Mouse (Mus musculus) G1E (cell line): ENCODE data around the gene Nudt15.

Experiments
- CTCF ChIP-seq: IDR thresholded peaks from 2 replicates; pipeline ENCODE4 v1.5.1; 2012; ENCODE audit warnings: low read depth, low read length, inconsistent platforms, mixed read lengths
- GATA1 ChIP-seq: IDR thresholded peaks from 2 replicates; pipeline ENCODE4 v1.6.1; 2012; ENCODE audit warnings: borderline replicate concordance, low read length, inconsistent platforms, mixed read lengths
- POLR2AphosphoS5 ChIP-seq: IDR thresholded peaks from 2 replicates; pipeline ENCODE4 v1.6.1; 2012; ENCODE audit warnings: low read depth, low read length, inconsistent platforms; ENCODE audit not compliant: insufficient replicate concordance
- TAL1 ChIP-seq: conservative IDR thresholded peaks from 2 replicates; pipeline ENCODE4 v1.6.1; 2012; ENCODE audit warnings: low read depth, low read length, inconsistent platforms, mixed read lengths

GRCm38 (mm10) chr14:73552341-73553121 is 4.5 kb upstream of the Nudt15 start:
- TF ChIP-seq CTCF: no peak
- no peak for TF ChIP-seq GATA1
- TF ChIP-seq TAL1: no peak
- TF ChIP-seq POLR2AphosphoS5: no peak
